Mouse (Mus musculus) layer of hippocampus, postnatal 14 days (tissue): Measurements from ENCODE around the gene Ptprn2. TPM values are rescaled to one million over a fixed set of nuclear protein-coding genes. Genes with fewer than 3 reads are reported as not detected.

Source experiments
- DNase-seq, 2 experiments: peaks; one replicate each; pipeline ENCODE4 v3.0.0; 2021 to 2022; ENCODE audit warnings: low spot score in 2 of 2, mixed read lengths in 1 of 2
- total RNA-seq, 2 experiments: library from RNA; stranded (reverse); gene quantifications; 2 replicates each; pipeline ENCODE4 v1.2.3; 2021

Ptprn2 gene
- total RNA-seq, 2 experiments from 2014 or later: 256 to 277 TPM

DNA sequence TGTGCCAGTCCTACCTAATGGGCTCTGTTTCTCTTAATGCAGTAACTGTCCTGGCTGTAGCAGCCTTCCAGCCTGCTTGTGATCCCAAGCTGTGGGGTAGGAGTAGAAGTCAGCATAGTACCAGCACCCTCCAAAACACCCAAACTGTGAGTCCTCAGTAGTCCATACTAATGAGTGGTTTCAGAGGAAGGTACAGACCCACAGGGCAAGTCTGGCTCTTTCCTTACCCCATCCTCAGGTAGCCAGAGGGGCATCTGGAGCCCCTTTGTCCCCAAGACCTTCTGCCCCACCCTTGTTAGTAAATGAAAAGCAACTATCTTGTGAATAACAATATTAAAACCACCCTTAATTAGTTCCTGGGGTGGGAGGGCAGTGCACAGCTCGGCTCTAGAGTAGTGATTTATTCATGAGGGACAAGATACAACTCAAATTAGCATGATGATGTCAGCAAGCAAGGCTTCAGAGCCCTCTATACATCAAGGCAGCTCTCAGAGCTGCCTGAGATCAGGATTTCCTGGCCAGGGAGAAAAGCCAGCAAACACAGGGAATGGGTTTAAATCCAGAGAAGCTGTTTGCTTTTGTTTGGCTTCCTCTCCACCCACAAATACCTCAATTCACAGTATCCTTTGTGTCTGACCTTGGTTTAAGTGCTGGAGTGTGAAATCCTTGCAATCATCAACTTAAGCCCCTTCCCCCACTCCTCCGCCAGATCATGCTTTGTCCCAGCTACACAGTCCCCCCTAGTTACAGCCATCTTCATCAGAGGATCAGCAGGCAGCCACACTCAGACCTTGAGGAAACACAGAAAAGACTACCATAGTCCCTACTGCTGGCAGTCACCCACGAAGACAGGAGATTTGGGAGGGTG is 562.1 kb downstream of the Ptprn2 start:
- no peak for DNase-seq

DNA sequence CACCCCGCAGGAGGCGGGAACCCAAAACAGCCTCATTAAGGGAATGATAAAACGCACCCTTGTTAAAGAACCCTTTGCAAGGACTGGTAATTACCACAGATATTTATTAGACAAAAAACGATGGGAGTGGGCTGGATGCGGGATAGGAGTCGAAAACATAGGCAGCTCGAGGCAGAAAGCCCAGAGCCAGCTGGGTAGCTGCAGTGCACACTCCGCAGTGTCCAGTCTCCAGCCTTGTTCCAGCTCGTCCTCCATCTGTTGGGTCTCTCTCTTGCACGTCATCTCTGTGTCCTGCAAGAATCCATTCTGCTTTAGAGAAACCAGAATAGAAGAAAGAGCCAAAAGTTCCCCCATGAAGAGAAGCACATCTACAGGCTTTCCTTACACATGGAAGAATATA is 564.3 kb downstream of the Ptprn2 start:
- DNase-seq: no peak

DNA sequence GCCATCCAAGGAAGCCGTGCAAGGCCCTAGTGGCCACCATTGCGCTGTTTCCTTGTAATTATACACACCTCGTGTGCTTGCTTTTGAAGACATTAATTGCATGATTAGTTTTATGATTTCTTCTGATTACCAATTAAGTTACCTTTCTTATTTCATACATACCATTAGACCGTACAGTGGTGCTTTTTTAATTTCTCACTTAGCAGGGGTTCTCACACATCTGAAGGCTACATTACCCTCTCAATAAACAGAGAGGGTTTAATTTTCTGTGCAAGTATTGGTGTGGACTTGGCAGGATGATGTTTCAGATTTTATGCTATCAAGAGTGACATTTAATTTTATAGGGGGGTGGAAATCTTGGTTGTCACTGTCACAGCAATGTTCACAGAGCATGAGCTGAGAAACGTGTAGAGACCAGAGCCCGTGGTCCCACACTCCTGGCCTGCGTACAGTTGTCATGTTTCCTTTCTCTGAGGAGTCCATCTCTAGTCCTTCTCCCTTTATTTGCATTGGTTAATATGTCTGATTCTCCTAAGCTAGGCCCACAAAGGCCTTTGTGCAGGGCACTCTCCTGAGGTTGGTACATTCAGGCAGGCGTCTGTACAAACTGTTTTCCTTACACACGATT is 567.8 kb downstream of the Ptprn2 start:
- DNase-seq: no peak

DNA sequence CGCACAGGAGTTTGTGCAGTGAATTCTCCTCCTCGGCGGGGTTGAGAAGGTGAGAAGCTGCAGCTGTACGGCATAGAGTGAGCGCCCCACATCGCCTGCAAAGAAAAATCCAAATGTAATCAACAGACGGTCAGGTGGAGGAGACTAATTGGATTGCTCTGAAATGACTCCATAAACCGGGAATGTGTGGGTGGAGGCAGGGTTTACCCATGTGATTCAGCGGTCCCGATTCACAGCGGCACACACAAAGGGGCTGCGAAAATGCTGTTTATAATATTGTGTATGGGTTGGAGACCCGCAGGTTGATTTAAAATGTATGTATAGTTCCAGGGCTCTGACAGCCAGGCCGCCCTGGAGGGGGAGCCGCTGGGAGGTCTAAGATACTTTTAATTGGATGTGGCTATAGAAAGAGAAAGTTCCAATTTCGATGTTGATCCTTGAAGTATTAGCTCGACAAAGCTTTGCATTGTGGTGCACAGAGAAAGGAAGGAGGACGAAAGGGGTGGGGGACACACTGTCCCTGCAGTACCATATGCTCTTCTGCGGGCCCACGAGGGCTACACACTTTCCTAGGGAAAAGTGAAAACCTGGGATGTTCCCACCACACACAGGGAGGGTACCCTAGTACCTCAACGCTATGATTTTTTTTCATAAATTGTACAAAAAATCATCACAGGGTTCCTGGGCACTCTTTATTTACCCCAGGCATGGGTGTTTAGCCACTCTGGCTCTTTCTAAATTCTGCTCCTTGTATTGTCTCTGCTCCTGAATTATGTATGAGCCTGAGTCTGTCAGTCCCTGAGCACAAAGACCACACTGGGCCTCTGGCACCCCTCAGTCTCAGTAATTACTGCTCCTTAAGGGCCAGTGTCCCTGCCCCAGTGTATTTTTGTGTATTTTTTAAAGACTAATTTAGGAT is 568.6 kb downstream of the Ptprn2 start:
- DNase-seq: peak; percentile 26 to 53

DNA sequence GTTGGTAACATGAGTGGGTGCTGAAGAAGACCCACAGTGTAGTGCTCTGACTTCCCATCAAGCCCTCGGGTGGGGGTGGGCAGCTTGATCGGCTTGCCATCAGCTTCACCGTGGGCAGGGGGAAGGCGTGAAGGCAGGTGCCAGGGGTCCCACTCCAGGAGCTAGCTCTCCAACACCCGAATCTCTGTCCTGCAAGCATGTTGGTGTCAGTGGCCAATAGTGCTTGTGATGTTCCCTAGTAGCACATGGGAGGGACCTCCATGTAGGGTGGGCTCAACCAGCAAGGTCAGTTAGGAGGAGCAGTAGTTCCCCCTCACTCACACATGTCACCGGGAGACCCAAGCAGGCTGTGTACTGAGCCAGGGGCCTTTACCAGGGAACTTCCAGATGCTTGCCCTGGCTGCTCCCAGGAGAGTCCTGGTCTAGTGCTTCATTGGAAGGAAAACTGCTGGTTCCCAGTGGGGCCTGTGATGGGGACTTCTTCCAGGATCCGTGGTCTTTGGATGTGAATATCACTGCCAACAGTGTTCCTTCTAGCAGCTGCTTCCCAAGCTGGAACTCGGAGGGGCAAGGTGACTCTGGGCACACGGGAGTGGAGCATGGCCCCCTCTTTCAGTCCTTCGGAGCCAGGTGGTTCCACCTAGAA is 569.5 kb downstream of the Ptprn2 start:
- no peak for DNase-seq

DNA sequence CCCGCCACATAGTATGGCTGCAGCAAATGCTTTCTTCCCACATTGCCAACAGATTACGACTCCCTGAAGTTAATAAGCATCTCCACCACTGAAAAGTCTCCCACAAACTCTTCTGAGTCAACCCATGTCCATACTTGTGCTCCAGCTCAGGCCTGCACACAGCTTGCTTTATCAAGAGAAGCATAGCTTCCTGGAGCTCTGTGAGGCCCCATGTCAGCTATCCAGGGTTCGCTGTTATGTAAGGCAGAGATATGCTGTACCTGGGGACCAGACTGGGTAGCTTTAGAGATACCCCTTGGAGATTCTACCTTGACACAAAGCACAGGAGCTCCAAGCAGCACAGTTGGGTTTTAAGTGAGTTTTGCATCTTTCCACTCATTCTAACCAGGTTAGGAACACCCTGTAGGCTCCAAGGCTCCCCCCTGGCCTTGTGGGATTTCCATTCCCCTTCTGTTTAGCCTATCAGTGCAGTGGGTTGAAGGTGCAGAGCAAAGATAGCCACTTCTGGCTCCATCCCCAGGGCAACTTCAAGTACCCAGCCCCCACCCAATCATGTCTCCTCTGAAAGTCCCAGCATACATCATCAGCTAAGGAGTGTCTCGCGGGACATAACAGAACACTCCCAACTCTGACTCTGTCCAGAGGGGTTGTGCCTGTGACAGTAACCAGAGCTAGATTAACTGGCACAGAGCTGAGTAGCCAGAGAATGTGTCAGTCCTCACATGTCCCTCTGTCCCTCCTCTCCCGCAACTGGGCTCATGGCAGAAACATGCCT is 572.9 kb downstream of the Ptprn2 start:
- no peak for DNase-seq

DNA sequence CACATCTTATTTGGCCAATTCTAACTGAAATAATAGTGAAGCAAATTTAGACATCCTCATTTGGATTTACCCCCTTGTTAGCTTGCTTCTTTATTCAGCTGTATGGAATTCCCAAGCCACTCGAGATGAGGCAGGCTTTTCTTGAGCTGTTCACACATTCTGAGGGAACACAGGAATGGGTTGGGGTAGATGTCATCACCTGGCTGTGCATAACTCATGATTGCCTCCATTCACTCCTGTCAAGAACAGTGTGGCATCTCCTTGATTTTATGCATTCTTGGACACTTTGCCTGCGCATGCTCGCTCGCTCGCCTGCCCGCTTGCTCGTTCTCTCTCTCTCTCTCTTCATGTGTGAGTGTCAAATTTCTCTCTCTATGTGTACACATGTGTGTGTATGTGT is 573.5 kb downstream of the Ptprn2 start:
- DNase-seq: no peak

DNA sequence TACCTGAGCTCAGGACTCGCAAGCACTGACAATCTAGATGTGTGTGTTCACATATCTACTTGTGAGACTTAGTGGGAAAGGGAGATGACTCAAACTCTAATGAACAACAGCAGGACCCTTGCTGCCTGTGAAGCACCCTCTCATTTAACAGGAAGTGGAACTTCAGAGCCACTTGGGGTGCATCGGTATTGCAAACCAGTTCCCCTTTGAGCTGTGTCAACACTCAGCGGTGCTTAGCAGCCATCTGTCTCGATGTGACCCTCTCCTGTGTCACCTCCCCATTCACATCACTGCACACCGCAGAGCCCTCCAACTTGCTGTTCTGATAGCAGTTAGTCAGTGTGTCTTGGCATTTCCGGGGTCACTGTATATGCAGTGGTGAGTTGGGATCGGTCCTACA is 592.1 kb downstream of the Ptprn2 start:
- no peak for DNase-seq

DNA sequence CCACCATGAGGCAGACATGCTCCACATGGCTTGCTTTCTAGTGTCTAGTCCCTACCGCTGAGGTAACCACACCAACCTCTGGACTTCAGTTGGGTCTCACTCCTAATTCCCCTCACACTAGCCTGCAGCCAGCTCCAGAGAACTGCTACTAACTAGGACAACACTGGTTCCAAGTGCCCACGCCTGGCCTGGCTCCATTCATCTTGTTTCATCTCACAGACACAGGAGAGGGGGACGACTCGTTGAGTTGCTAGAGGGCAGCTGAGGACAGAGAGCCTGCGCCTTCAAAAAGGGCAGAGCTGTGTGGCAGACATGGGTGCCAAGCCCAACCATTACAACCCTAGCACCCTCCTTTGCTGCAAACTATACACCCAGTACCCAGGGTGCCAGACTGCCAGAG is 593.4 kb downstream of the Ptprn2 start:
- peak in 1 of 2 experiments; percentile 41 for DNase-seq

DNA sequence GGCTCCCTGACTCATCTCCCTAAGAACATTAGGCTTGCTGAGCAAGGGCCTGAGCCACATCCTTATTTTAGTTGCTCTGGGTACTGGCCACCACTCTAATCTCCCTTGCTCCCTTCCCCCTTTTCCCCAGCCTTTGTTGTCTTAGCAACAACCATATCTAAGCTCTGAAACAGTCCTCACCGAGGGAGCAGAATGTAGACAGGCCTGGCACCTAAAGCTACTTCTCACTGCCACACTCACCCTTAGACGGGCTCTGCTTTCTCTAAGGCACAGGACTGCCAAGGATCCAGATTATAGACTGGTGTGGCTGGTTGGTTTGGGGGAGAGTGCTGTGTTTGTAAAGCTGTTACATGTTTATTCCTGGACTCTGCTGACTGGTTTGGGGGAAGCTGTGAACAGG is 594.2 kb downstream of the Ptprn2 start:
- no peak for DNase-seq

DNA sequence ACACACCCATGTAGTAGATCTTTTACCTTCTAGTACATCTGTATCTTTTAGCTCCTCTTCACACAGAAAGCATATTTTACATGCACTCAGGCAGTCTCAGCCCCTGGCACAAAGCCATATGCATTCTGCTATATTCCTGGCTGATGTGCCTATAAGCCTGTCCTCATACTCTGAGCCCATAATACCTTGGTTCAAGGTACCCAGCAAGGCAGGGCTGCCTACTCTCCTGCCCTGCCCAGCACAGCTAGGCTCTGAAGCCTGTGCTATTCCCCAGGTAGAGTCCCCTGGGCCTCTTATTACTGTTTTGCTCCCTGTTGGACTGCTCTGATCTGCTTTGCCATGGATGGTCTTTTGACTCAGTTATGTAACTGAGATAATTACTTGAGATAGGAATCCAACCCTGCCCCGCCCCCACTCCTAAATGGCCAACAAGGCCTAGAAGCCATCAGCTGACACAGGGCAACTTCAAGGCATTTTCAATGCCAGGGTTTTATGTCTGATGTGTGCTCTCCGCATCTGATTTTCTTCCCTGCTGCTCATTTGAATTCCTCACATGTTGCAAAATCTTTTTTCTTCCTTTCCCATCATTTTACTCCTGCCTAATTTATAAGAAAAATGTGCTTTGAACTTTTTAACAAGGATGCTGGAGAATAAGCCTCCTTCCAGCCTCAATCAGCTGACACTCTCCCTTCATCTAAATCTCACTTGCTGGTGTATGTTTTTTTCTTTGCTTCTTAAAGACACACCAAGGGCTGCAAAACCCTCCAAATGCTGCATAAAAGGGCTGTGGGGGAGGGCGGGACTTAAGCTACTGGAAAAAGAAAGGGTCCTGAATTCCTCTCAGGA is 598.6 kb downstream of the Ptprn2 start:
- no peak for DNase-seq

DNA sequence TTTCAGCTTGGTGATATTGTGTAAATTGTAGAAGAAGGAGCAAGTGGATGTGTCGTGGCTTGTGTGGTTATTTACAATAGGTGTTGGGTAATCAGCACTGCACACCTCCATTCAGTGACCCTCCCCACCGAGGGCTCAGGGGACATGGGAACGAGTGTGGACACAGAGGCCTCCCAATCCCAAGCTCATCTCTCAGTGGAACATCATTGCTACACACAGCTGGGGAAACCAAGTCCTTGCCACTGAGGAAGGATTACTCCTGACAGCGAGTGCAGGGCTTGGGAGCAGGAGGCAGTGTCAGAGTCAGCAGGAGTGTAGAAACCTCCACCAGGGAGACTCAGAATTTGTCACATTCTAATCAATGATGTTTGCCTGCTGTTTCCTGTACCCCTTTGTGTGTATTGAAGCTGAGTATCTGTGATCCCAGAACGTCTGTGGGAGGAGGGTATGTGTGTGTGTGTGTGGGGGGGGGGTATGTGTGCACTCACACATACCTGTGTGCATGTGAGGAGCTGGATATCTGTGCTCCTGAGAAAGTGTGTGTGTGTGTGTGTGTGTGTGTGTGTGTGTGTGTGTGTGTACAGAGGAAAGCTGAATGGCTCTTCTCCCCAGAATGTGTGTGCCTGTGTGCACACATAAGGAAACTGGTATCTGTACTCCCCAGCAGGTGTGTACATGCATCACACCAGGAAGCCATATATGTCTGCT is 599.3 kb downstream of the Ptprn2 start:
- no peak for DNase-seq

DNA sequence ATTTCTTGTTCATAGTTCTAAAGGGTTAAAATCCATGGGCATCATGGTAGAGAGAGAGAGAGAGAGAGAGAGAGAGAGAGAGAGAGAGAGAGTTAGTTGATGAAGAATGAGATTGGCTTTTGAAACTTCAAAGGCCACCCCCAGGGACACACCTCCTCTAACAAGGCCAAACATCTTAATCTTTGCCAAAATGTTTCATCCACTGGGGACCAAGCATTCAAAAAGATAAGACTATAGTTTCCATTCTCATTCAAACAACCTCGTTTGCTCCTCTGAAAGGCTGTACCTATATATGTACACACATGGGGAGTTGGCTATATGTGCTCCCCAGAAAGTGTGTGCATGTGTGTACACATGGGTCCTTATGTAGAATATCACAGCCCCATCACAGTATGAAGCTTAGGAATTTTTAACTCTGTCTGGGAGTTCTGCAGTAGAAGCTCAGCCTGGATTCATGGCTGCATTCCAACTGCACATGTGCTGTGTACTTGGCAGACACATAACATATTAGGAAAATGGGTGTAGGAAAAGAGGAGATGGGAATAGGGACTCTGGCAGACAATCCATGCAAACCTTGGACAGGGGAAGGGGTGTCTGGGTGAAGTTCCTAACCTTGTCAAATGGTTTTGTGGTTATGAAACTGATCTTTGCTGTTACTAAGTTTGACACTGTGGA is 600.3 kb downstream of the Ptprn2 start:
- peak; percentile 61 to 84 for DNase-seq

DNA sequence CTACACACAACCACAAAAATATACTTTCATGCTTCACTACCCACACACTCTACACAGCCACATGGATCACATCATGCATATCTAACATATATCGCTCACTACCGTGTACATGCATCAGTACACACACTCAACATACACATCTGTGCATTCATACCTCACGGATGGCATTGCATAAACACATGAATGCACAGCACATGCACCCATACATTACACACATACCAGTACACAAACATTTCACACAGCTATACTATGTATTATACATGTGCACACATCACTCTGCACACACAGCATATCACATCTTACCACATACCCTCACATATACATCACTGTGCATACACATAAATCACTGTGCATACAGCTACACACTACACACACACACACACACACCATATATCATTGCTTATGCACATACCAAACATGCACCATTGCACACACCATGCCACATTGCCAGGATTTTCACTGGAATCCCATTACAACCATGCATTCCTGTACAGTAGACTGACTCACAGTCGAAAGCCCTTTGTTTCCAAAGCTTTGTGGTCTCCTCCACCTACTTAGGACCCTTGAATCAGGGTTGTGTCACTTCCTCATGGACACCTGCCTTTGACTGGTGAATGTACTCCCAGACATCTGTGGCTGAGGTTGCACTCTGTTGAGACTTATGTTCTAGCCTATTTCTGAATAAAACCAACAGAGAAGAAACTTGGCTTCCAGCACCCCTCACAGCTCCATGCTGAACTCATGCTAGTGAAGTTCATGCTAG is 607.0 kb downstream of the Ptprn2 start:
- DNase-seq: no peak

DNA sequence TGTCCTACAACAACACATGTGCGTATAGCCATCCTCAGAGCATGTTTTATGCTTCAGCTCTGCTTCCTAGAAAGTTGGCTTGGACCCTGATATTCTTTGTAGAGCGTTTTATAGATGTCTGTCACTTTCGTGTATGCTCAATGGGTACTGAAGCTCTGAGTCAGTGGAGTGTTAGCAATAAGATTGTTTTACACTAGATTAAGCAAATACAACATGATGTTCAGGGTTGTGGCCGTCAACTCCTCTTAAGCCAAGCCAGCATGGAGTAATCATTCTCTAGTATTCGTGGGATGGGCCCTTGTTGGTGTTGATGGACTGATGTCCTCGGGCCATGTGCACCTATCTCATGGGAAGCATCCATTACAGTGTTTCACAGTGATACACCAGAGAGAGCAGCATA is 610.4 kb downstream of the Ptprn2 start:
- DNase-seq: no peak

DNA sequence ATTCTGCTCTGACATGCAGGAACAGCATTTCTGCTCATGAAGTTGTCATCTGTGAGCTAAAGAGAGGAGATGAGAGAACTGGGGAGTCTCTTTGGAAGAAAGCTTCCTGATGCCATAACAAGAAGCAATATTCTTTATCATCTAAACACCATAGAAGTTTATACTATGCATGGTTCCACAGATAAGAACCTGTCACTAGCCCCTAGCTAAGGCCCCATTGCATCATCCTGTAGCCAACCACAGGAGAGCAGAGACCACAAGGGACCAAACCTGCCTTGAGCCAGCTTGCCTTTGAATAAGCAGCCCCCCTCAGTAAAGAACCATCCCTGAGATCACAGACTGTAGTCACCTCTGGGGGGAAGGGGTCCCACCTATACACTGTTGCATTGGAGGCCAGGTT is 612.8 kb downstream of the Ptprn2 start:
- DNase-seq: no peak

DNA sequence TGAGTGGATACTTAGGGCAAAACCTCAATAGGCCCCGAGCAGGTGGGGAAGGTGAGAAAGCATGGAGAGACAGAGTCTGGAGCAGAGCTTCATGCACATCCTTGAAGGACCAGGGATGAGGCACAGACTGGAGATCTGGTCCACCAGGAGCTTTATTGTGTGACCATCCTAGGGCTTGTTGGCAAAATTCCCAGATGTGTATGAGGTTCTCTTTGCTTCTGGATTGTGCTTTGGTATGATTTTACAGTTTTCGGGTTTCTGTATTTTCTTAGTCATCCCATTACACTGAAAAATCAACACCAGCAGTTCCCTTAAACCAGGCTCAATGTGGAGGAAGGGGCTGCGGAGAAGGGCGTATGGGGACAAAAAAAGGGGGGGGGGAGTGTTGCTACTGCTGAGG is 621.2 kb downstream of the Ptprn2 start:
- no peak for DNase-seq
